Mouse (Mus musculus) neural tube, embryonic 10.5 days (tissue): ENCODE results near the gene Olfr1358.

Source experiments
- DNase-seq: peaks from one replicate; pipeline ENCODE4 v3.0.0-alpha.2; 2017; ENCODE audit warnings: low spot score; ENCODE audit errors: extremely low spot score

Olfr1358 gene

GRCm38 (mm10) chr10:78569191-78569590 is 52.0 kb downstream of the Olfr1358 start:
- DNase-seq = no peak

- no peak for DNase-seq
Measured at GRCm38 (mm10) chr10:78569686-78570085, 52.5 kb downstream of the Olfr1358 start.
